Mouse (Mus musculus) left cerebral cortex, adult 11 months (tissue): ENCODE data around the gene Crybb2.
"Not testable (repeated sequence)": the region's sequence is repeated elsewhere in the genome, so short reads cannot be mapped to it uniquely, and the experiment has no call there.

Experiments
- DNase-seq: peaks from one replicate; pipeline ENCODE4 v3.0.0; 2022; ENCODE audit warnings: low spot score

The Crybb2 gene

DNA sequence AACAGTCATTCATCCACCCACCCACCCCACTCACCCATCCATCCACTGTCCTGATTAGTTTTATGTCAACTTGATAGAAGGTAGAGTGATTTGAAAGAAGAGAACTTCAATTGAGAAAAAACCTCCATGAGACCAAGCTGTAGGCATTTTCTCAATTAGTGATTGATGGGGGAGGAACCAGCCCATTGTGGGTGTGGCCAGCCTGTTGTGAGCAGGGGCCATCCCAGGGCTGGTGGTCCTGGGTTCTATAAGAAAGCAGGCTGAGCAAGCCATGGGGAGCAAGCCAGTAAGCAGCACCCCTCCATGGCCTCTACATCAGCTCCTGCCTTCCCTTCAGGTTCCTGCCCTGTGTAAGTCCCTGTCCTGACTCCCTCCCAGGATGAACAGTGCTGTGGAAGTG, at the start of gene Crybb2:
TSS of gene Crybb2 (minus strand) at position 101 of the 400 bp plus-strand sequence.
- DNase-seq: no peak

DNA sequence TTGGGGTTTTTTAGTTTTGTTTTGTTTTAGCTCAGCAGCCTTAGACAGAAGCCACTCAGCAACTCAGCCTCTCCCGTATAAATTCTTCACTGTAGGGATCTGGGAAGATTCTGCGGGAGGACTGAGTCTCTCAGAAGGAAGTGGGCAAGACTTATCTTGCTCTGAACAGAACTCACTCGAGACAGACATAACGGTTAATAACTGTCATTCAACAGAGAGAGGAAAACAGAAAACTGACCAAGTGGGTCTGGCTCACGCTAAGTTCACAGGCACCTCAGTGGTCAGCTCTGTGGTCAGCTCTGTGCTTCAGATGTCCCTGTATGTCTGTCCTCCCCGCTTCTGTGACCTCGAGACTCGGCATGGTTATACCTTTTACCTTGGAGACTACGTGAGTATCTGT, 49.4 kb upstream of the Crybb2 start:
- DNase-seq: no peak

DNA sequence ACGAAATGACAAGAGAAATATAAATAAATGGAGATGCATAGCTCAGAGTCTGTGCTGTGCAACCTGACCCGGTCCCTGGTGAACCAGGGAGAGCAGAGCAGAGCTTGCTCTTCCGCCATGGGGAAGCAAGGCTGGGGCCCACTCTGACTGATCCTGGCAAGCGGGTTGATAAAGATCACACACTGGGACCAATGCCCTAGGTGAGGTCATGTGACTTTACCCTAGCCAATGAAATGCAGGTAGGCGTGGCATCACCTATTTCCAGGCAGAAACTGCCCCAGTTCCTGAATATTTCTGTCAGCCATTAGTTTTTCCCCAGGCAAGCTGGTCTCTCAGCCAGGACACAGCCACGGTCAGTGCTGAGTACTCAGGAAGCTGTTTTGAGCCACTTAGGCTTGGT, 48.8 kb upstream of the Crybb2 start:
- DNase-seq: no peak

DNA sequence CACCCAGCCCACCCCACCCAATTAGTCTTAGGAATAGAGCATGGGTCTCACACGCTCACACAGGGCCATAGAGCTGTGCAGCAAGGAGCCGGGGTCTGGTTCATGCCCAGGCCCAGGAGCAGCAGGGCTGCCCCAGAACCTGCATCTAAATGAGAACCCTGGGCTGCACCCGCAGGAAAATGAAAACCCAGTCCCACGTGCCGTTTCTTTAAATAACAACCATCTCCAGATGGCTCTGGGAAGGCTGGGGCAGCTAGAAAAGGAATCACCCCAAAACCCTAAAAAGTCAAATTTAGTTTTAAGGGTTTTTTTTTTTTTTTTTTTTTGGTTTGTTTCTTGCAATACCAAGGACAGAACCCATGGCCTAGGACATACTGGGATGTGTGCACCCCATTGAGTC, 47.4 kb upstream of the Crybb2 start:
- no peak for DNase-seq

DNA sequence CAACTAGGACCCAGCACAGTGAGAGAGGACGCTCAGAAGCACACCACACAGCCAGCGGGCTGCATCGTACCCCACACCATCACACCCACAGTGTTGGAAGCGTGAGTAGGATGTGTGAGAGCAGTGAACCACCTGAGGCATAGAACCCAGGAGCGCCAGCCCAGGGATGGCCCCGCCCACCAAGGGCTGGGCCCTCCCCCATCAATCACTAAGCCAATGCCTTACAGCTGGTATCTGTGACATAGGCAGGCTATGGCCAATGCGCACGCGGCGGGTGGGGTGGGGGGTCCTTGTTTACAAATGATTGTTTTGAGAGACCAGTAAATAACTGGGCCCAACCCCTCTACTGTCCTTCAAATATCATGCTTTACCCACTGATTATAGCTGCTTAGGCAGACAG, 46.0 kb upstream of the Crybb2 start:
- DNase-seq: no peak

DNA sequence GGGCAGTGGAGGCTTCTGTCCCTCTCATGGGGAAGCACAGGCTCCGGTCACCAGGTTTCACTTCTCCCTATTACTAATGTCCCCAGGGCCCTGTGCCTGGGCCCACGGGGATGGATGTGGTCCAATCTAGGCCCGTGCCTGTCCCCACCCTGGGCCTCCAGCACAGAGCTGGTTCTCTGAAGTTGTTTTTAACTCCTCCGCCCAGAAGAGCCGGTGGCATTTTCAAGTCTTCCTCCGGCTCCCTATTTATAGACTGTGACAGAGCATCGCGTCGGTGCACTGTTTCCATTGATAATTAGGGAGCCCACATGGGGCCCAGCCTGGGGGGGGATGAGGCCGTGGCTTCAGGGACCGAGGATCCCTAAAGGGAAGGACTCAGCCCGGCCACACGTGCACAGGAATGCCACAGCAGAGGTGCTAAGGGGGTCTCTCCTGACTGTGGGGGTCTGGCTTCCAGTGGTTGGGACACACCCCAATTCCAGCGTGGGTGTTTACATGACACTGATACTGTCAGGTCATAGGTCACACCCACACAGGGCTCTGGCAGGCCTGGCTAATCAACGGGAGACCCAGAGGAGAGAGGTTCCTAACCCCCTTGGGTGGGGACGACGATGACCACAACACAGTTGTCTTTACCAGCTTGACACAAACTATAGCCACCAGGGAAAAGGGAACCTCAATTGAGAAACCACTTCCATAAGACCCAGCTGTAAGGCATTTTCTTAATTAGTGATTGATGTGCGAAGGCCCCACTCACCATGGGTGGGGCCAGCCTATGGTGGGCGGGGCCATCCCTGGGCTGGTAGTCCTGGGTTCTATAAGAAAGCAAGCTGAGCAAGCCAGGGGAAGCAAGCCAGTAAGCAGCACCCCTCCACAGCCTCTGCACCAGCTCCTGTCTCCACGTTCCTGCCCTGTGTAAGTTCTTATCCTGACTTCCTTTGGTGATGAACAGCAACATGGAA, 44.6 kb upstream of the Crybb2 start:
- no peak for DNase-seq

DNA sequence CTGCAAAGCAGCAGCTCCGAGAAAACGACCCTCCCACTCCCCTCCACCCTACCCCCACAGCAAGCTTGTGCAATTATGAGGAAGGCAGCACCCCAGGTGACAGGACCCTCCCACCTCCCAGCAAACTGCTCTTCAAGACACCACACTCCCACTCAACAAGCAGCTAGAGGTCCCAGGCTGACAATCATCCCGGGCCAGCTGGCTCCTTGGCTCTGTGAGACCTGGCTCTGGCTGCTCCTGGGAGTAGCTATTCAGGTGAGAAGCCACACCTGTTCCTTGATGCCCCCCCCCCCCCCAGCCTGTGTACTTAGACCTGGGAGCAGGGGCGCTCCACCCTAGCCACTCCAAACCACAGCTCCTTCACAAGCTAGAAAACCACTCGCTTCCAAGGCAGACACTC, 43.2 kb upstream of the Crybb2 start:
- DNase-seq: no peak

DNA sequence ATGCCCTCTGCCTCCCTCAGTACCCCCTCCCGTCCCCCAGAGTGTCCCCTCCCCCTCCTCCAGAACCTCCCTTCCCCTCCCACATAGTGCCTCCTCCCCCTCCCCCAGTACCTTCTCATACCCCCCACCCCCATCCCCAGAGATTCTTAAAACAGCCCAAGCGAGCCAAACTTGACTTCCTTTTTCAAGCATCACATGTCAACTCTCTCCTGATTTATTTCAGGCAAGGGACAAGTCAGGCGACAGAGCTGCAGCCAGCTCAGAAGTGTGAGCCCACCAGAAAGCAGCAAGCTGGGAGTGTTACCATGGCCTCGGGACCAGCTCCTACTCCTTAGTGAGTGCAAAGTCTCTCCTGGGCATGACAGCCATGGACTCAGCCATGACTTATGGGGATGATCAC, 41.4 kb upstream of the Crybb2 start:
- no peak for DNase-seq

DNA sequence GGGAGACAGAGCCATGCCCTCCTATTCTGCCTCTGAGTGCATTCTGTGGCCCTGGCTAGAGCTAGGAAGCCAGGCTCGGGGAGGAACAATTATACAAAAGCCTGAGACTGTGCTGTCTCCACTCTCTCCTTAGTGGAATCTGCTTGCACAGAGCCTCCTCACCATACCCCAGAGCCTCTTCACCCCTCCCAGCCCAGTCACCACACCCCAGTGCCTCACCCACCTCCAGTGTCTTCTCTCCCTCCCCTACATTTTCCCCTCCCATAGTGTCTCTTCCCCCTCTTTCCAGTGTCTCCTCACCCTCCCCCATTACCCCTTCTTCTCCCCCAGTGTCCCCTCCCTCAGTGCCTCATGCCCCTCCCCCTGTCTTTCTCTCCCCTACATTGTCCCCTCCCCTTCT, 41.0 kb upstream of the Crybb2 start:
- DNase-seq: no peak

DNA sequence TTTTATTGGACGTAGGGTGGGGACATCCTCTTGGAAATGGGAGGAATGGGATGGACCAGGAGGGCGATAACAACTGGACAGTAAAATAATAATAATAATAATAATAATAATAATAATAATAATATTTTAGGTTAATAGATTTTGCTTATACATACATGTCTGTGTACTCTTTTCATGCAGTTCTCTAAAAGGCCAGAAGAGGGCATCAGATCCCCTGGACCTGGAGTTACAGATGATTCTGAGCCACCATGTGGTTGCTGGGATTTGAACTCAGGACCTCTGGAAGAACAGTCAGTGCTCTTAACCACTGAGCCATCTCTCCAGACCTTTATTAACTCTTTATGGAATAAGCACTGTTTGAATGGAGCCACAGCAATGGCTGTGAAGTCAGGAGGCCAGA, 39.7 kb upstream of the Crybb2 start:
- not testable (repeated sequence) for DNase-seq

DNA sequence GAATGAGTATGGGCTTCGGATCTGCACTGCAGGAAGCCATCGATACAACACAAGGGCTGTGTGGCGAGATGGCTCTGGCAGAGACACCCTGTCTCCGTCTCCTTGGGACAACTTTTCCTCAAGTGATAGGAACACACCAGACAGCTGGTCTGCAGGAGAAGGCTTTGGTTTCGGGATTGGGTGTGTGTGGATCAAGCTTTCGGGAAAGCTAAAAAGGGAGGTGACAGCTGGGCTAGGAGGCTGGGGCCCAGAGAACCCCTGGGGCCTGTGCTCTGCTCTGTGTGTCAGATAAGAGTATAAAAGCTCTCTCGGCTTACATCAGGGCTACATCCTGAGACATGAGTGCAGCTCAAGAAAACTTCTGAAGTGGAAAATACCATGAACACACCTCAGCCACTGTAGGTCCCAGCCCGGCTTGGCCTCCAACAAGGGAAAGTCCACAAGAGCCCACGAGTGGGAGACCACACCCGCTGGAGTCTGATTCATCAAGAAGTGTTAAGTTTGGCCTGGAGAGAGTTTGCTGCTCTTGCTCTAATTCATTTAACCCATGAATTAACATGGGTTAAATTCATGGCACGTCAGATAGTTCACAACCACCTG, 38.3 kb upstream of the Crybb2 start:
- no peak for DNase-seq

DNA sequence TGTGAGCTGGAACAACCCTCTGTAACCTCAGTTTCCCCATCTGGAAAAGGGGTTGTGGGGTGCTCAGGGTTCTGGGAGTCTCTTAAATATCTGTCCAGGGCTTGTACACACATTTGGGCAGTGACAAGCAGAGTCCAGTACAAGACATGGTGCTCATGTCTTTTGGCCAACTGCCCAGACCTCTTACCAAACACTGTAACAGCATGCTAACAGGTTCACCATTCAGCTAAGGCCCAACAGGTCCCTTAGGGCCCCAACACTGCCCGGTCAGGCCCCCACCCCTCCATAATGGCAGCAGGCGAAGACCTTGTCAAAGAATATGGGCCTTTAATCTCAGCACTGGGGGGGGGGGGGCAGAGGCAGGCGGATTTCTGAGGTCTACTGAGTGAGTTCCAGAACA, 37.8 kb upstream of the Crybb2 start:
- no peak for DNase-seq

DNA sequence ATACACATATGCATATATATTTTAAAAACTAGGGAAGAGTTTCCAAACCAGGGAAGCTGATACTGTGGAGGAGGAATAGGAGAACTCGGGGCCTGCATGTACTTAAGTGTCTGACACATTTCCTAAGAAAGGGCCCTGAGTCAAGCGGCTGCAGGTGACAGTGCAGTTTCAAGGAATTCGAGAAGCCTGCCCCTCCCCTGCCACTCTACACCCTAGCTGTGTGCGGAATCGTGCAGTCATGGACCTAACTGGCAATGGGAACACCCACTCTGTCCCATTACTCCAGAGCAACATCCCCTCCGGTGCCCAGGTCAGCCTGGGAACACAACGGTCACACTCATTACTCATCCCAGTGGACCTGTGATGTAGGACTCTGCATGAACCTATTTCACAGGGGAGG, 36.7 kb upstream of the Crybb2 start:
- no peak for DNase-seq

DNA sequence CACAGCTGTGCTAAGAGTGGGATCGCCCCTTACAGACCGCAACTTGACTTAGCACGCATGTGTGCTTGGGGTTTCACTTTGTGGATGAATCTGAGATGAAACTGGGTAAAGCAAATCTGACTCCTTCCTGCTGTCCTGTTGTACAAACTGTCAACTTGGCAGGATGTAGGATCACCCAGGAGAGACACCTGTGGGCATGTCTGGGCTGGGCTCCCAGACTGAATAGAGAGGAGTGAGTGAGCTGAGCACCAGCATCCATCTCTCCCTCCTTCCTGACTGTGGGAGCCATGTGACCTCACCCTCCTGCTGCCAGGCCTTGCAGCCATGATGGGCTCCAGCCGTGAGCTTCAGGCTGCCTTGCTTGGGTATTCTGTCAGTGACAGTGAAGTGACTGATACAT, 35.6 kb upstream of the Crybb2 start:
- no peak for DNase-seq

DNA sequence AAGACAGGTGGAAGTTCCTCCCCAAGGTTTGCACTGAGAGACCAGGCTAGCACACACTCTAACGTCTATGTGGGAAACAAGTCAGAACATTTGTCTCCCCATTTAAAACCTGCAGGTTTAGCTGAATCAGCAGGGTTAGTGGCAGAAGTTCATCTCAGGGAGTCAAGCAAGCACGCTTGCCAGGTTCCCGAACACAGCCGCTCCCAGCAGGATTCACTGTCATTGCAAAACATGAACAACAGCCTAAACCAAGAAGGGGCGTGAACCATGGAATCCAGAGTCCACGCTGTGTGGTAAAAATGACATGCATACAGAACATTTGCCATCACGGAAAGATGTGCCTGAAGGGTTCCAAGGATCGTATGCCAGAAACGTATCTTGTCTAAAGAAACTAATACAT, 35.1 kb upstream of the Crybb2 start:
- DNase-seq: no peak

DNA sequence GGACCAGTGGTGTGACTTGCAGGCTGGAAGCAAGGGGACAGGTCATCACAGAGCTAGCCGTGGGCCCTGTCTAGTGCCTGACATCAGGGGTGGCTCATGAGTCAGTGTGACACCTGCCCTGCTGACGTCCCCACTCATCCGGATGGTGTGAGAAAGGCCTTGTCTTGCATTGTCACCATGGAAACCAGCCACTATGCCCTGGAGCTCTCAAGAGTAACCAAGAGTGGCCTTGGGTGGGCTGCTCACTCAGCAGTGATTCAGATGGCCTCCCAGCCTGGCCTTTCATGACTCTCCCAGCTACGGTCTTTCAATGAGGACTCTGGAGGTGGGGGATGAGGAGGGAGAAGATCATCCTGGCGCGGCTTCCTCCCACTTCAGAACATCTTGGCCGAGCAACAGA, 32.5 kb upstream of the Crybb2 start:
- DNase-seq: no peak

DNA sequence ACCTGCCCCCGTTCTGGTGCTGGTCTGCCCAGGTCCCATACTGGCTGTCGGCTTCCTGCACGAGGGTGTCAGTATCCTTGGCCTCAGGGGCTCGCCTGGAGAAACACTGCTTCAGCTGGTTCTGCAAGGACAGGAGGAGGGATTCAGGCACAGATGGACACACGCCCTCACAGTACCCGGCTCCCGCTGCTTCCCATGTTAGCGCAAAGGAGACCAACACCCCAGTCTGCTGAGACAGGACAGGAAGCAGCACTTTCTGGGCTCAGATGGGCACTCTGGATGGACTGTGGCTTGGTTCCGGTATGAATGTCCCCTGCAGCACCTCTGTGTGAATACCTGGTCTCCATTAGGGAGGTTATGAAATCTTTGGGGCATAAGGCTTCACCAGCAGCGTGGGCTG, 31.5 kb upstream of the Crybb2 start:
- no peak for DNase-seq

DNA sequence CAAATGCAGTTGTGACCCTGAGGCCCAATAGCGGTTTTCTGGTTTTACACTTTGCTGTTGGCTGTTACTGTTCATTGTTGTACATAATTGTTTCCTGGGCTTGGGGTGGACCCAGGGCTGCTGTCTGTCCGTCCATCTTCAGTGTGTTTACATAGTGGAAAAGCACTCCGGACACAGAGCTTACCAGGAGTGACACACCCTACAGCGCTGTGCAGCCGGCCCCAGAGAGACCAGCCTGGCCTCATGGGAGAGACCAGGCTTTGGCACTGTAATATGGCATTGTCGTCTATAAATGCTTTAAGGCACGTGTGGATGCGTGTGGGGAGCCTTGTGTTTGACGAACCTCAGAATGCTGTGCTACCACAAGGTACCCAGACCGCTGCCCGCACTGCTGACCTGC, 30.5 kb upstream of the Crybb2 start:
- no peak for DNase-seq

DNA sequence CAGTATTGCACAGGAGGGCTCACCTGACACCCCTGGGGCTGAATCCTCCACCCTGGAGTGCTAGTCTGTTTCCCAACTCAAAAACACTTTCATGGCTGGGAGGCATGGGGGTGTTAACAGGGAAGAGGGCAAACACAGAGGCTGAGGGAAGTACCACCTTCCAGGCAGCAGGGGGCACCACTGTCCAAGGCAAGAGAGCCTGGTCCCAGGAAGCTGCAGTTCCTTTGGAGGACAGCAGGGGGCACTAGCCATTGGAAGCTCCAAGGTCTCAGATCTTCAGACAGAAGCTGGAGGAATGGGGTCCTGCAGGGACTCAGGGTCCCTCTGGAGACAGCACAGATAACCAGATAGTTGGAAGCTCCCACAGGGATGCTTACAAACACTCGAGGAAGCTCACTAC, 29.6 kb upstream of the Crybb2 start:
- DNase-seq: peak; percentile 81

DNA sequence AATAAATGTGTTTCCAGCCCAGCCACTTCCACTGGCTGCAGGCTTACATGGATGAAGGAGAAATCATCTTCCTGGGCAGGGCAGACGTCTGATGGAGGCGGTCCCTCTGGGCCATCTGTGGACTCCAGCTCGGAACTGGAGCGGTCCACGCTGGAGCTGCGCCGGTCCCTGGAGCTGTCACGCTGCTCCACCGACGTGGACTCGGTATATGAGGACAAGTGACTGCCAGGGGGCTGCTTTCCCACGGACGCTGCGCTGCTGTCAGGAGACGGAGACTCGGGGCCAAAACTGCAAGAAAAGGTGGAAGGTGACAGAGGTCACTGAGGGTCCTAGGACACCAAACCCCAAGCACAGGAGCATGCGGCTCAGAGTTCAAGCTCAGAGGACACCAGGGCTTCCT, 27.6 kb upstream of the Crybb2 start:
- DNase-seq: no peak

DNA sequence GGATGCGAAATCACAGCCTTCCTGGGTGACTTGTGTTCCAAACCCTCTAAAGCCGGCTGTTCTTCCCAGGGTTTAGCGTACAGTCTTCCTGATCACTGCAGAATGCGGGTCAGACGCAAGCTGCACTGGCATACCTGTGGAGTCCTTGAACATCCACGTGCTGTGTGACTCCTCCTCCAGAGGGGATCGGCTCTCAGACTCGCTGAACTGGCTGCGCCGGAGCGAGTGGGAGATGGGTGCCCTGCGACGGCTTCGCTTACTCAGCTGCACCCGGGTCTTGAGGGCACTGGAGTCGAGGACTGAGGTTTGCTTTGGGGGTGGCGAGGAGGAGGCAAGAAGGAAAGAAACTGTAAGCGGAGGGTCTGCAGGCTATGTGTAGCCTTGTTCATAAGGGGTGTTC, 25.5 kb upstream of the Crybb2 start:
- no peak for DNase-seq

DNA sequence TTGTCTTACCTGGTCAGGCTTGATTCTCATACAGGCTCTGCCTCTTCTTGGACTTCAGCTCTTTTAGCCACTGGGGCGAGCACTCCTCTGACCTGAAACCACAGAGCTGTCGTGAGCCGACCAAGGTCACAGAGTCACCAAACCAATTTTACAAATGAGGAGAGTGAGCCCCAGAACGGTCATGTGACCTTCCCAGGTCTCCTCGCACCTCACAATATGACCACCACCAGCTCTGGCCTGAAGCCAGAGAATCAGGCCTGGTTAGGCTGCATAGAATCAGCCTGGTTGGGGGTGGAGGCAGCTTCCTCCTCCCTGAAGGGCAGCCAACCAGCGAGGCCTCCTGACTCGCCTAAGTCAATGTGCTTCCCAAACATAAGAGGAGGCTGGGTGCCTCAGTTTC, 22.5 kb upstream of the Crybb2 start:
- no peak for DNase-seq

DNA sequence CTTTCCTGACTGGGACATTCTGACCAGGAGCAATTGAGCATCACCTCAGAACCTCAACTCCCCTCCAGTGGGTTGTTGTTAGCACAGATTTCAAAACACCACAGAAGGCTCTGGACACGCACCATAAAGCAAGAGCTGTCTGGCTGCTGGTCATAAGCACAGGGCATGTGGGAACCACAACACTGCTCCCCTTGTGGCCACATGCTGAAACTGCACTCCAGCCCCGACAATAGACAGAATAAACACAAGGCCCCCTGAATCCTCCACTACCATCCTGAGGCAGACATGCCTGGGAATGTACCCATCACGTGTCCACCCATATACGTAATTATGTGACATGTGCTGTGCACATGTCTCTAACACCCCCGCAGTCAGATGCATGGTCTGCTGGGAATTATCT, 21.2 kb upstream of the Crybb2 start:
- DNase-seq: no peak

DNA sequence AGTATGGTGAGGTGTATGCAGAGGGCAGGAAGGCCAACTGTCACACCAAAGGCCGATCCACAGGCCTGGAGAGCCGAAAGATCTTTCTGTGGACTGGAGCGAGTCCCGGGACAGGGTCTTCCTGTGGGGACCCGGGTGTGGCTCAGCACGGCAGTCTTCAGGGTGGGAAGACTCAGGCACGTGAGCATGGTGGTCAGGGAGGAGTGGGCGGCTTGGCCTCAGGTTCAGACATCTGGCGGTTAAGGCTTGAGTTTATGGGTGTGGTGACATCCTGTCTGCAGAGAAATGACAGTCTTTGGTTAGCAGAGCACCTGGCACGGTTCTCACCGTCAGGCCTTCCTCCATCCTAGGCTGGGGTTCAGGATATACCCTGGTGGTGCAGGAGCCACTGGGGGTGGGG, 20.8 kb upstream of the Crybb2 start:
- no peak for DNase-seq
